Mouse (Mus musculus): ENCODE measurements at regions not wholly inside any gene's neighbourhood (a gene's known extent, or its start where the extent isn't known, plus 50 kb on each side); places are given as distances from the start of the nearest gene placed in this dataset.

GRCm38 (mm10) chr16:49441225-49441624 lies 257.8 kb upstream of the Ift57 start:
- TF ChIP-seq POLR2A (IDR thresholded peaks at IDR 0.05; ENCODE audit: low read depth, low read length) (no peak), CTCF (IDR thresholded peaks at IDR 0.05; ENCODE audit: extremely low read depth, insufficient read depth, insufficient read length, insufficient replicate concordance) (no peak)

All from spleen, adult 2 months (tissue).